Mouse (Mus musculus): Measurements from ENCODE around the gene Smtn. TPM values are rescaled to one million over a fixed set of nuclear protein-coding genes. Genes with fewer than 3 reads are reported as not detected.

Gene Smtn
- total RNA-seq, 2 experiments from 2014 or later, result 10.8 to 13.1 TPM

DNA sequence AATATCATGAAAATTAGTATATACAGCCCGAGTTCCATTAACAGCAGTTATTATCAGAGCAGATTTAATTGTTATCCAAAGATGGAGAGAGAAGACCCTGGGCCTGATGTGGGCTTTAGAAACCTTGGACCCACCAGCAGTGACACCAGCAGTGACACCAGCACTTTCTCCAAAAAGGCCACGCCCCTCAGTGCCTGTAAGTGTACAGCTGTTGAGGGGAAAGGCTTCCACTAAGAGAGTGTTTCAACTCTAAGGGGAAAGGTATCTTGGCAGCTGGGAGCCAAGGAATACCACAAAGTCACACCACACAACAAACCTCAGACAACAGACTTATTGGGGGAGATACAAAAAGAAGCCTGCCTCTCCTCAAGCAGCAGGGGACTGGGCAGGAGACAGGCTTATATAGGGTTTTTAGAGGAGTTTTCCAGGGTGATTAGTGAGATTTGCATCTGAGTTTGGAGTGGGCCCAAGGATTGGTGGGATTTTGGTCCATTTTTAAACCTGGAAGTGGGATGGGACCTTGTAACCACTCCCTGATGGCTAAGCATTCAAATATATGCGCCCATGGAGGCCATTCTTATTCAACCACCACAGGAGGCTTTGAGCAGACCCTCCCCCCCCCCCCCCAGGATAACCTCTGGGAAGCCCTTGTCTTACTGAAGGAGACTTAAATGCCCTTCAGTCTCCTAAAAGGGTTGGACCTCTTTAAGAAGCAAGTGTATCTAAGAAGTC, 8.3 kb upstream of the Smtn start:
- intact Hi-C loops (cut with DNase I), result no loop called here
- no peak for DNase-seq (ENCODE audit: low spot score in 2 of 2)

GRCm38 (mm10) chr11:3547969-3548368, 7.6 kb upstream of the Smtn start:
- no peak for DNase-seq (ENCODE audit: low spot score in 2 of 2)
- intact Hi-C loops (cut with DNase I), result no loop called here

DNA sequence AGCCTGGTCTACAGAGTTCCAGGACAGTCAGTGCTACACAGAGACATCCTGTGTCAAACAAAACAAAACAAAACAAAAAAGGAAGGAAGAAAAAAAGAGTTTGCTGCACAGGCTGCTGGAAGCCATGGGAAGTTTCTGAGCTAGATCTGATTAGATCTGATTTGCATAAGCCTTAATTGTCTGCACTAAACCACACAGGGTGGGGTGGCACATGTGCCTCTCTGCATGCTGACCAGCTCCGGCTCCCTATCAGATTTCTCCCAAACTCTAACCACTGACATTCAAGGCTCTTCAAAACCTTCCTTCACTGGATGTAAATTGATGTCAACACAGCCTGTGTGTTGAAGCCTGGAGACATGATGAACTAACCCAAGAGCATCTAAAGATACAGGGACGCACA, 6.6 kb upstream of the Smtn start:
- DNase-seq (ENCODE audit: low spot score in 2 of 2), result no peak
- intact Hi-C loops (cut with DNase I), result no loop called here

GRCm38 (mm10) chr11:3546242-3546562, 5.8 kb upstream of the Smtn start:
- intact Hi-C loops (cut with DNase I), result no loop called here
- DNase-seq (ENCODE audit: low spot score in 2 of 2), result no peak

DNA sequence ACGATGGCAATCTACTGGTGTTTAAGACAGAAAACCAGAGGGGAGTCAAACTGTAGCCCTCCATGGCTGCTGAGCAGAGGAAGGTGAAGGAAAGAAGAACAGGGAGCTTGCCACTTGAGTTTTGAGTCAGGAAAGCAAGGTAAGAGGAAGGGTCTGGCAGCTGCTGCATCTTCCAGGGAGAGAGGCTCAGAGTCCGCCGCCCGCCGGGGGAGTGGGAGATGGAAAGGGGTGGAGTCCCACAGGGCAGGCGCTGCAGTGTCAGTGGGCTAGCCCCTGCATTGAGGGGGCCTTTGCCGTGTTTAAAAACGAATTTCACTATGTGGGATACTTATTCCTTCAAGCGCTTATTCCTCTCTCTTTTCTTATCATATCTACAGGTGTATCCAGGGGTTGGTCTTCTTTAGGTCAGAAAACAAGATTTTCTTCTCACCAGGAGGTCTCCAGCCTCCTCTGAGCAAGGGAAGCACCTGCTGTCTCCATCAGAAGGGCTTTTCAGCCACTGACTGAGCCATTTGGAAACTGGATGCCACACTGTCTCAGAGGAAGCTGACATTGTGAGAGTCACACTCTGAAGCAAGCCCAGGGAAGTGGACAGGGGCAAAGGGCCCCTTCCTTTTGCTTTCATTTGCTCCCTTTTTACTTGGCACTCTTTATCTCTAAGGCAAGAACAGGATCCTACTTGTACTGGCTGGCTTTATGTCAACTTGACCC, 5.3 kb upstream of the Smtn start:
- DNase-seq (ENCODE audit: low spot score in 2 of 2), result no peak
- intact Hi-C loops (cut with DNase I), result no loop called here

- no peak for DNase-seq (ENCODE audit: low spot score in 2 of 2)
Measured at GRCm38 (mm10) chr11:3544409-3544808, 4.0 kb upstream of the Smtn start.

GRCm38 (mm10) chr11:3543001-3543400, 2.6 kb upstream of the Smtn start:
- no peak for DNase-seq (ENCODE audit: low spot score in 2 of 2)
- intact Hi-C loops (cut with DNase I), result no loop called here

More at GRCm38 (mm10) chr11:3544409-3544808, 4.0 kb upstream of the Smtn start:
- intact Hi-C loops (cut with DNase I), result no loop called here

DNA sequence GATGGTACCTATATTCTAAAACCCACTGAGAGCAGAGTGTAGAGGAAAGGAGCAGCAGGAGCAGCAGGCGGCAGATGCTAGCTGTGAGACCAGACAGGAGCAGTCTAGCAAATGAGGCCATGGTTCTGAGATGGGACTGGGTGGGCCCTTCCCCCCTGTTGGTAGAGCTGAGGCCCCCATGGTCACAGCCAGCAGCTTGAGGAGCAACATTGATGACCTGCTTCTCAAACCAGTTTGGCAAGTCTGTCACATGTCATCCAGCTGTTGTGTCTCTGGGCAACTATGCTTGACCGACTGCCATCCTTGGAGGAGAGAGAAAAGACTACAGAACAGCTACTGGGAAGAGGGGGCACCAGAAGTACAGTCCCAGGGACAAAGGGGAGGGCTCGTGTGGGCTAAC, 1.5 kb upstream of the Smtn start:
- intact Hi-C loops (cut with DNase I), result no loop called here

DNA sequence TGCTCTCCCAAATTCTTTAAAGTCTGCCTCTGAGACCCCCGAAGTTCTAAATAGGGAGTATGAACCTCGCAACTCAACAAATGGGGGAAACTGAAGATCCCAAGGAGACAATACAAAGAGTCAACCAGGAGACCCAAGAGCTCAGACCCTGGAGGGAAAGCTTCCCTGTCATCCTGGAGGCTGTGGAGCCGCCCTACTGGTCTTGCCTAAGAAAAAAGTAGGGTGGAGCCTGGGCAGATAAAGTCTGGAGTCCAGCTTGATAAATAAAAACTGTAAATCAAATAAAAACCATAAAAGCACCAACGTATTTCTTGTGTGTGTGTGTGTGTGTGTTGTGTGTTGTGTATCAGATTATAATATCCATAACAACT, 601 bp downstream of the Smtn start:
- intact Hi-C loops (cut with DNase I), result loop anchor here (5.0 kb wide), 2 partner anchors 147 to 247 kb away; no protein-coding TSS in a partner anchor
- no peak for DNase-seq (ENCODE audit: low spot score in 2 of 2)

More for the DNA sequence above, 1.5 kb upstream of the Smtn start:
- DNase-seq (ENCODE audit: low spot score in 2 of 2), result no peak

GRCm38 (mm10) chr11:3539111-3539825, 1.1 kb downstream of the Smtn start:
- intact Hi-C loops (cut with DNase I), result loop anchor here (5.0 kb wide), 2 partner anchors 148 to 248 kb away; no protein-coding TSS in a partner anchor
- peak; percentile 88 to 93 for DNase-seq (ENCODE audit: low spot score in 2 of 2)

DNA sequence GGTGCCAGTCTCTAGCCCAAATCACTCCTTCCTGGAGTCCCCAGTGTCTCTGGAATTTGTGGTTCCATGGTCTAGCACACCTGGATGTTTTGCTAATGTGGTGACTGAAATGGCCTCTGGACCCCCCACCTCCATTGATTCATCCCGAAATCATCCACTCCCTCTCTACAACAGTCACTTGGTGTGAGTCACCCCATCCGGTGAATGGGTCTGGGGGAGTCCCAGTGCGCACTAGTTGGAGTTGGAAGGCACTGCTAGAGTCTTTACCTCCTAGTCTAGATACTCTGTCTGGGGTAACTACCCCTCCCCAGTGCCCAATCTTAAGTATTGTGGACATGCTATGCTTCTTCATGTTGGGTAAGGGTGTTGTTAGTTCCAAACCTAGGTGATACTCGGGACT, 2.1 kb downstream of the Smtn start:
- intact Hi-C loops (cut with DNase I), result loop anchor here (5.0 kb wide), 2 partner anchors 149 to 249 kb away; no protein-coding TSS in a partner anchor
- DNase-seq (ENCODE audit: low spot score in 2 of 2), result no peak

DNA sequence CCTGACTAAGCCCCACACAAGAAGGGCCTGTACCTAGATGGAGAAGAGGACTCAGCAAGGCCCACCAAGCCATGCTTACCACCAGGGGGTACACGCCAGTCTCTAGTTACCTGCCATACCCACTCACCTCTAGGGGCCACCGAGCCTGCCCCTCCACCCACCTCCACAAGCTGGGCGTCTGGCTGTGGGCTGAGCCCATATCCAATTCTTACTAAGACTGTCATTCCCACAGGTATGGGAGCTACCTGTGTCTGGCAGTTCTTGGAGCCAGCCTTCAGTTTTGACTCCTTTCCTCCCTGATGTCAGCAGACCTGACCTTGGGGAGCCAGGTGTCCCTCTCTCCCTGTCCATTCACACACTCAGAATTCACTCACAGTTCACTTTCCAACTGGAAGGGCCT, 2.7 kb downstream of the Smtn start:
- intact Hi-C loops (cut with DNase I), result loop anchor here (5.0 kb wide), 2 partner anchors 150 to 250 kb away; no protein-coding TSS in a partner anchor
- no peak for DNase-seq (ENCODE audit: low spot score in 2 of 2)

- no peak for DNase-seq (ENCODE audit: low spot score in 2 of 2)
- intact Hi-C loops (cut with DNase I), result loop anchor here (5.0 kb wide), 2 partner anchors 150 to 250 kb away; no protein-coding TSS in a partner anchor
Measured at GRCm38 (mm10) chr11:3536745-3537333, 3.6 kb downstream of the Smtn start.

DNA sequence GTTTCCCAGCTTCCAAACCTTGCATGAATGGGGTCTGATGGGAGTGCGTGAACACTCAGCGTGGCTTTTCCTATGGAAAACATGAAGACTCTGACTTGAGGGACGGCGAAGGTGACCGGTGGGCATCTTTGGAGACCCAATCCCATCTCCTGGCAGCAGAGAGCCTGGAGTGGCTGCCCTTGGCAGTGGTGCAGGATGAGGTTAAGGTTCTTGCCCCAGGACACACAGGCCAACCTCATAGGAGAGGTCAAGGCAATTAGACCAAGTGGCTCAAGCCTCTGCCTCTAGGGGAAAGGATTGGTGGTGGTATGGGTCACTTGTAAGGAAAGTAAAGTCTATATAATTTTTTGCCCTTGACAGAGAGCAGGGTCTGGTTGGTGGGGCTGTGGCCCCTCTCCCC, 4.3 kb downstream of the Smtn start:
- DNase-seq (ENCODE audit: low spot score in 2 of 2), result no peak
- intact Hi-C loops (cut with DNase I), result loop anchor here (5.0 kb wide), 2 partner anchors 151 to 251 kb away; no protein-coding TSS in a partner anchor

DNA sequence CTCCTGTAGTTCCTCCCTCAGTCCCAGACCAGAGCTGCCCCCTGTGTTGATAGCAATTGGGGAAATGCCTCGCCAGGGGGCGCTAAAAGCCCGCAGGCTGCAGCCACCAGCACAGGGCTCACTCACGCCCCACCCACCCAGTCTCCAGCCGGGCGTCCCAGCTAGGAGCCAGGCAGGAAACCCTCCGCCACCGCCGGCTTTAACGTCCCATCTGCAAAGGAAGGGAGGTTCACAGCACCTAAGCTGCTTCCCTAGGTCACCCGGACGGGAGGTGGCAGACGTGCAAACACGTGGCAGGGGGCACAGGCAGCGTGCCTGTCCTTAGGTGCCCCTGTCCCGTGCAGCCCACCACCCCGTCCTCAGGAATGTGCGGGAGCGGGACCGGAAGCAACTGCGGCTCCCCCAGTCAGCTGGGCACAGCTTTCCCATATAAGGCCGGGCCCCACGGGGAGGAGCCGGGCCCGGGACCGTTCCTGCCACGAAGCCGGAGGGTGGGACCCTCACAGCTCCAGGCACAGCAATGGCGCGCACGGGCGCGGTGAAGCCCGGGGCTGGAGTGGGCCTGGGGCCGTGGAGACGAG, 4.9 kb downstream of the Smtn start:
- DNase-seq (ENCODE audit: low spot score in 2 of 2), result peak; percentile 94 to 96
- intact Hi-C loops (cut with DNase I), result loop anchor here (2.0 to 5.0 kb wide), 3 partner anchors 97 to 252 kb away; no protein-coding TSS in a partner anchor

DNA sequence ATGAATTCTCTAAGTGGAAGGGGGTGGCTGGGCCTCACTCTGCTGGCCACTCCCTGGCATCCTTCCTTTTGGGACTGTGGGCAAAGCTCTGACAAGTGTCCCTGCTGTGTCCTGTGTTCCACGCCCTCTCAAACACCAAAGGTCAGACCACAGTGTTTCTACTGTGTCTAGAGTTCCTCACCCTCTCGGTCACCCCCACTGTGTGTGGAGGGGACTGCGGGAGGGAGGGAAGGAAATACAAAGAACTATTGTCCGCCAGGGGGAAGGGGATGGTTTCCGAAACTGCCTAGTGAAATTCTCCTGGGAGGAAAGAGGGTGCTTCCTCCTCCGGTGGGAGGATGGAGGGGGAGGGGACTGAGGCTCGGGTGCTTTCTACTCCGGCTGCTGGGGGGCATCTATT, 5.5 kb downstream of the Smtn start:
- DNase-seq (ENCODE audit: low spot score in 2 of 2), result no peak
- intact Hi-C loops (cut with DNase I), result loop anchor here (2.0 to 5.0 kb wide), 3 partner anchors 98 to 252 kb away; no protein-coding TSS in a partner anchor

DNA sequence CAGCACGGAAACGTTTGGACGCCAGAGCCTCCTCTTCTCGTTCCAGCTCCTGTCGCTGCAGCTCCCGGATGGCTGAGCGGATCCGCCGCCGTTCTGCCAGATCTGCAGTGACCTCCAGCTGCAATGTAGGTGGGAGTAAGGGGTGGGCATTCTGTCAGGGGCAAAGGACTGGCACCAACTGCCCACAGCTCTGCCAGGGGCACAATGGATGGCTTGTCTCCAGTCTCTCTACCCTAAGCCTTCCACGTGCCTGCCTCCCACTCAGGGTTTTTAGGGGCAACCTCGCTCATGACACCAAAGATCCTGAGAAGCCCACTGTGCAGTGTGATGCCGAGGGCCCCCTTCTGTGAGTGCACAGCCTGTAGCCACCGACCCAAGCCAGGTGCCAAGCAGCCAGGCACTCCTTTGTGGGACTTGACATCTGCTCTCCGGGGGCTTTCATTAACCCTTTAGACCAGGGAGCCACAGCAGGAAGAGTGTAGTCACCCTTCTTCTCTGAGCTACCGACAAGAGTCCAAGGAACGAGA, 6.9 kb downstream of the Smtn start:
- intact Hi-C loops (cut with DNase I), result no loop called here
- DNase-seq (ENCODE audit: low spot score in 2 of 2), result no peak

DNA sequence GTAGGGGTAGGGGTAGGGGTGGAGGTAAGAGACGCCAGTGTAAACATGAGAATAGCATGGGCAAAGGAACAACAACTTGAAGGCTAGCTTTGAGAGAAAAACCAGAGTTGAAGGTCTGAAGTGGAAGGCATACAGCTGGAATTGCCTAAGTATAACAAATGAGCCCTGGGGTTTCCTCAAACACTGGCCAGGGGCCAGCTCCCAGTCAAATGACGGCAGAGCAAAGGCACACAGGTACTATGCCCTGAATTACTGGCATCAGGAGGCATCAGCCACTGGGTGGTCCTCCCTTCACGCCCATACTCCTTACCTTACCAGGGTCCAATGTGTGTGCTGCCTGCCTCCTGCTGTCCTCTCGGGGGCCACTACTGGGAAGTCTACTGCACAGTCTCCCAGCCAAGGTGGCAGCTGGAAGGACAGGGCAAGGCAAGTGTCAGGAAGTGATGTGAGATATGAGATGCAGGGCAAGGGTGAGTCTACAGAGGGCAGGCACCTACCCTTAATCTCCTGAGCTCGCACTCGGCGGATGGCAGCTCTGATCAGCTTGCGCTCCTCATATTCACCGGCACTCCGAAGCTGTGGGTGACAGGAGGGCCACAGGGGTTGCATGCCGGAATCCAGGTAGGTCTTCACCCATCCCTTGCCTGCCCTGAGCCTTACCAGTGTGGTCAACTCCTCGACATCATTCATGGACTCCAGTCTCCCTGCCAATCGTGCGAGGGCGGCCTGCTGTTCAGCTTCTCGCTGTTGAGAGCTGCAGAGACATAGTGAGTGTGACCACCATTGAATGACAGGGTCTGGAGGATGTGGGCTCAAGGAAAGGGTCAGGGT, 8.1 kb downstream of the Smtn start:
- intact Hi-C loops (cut with DNase I), result no loop called here
- no peak for DNase-seq (ENCODE audit: low spot score in 2 of 2)
